Mouse (Mus musculus) cerebellum, postnatal 4 days (tissue): ENCODE results near the gene Gm10337.

Experiments
- DNase-seq, 2 experiments: peaks; one replicate each; pipeline ENCODE4 v3.0.0; 2022; ENCODE audit warnings: low spot score in 2 of 2, mixed read lengths in 1 of 2

Gene Gm10337

DNA sequence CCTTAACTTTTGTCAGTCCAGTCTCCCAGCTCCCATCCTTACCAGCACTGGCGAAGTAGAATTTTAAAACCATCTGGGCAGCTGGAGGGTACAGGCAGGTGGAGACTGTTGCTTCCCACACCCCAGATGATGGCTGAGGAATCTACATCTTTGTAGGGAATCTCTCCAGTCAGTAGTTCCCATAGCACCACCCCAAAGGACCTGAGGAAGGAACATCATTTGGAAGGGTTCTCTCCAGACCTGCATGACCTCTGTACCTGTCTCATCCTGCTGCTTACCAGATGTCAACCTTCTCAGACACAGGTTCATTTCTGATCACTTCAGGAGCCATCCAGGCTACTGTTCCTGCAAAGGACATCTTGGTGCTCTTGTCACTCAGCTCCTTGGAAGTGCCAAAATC lies at the start of gene Gm10337:
TSS of gene Gm10337 (plus strand) at position 276 of the 400 bp plus-strand sequence.
- no peak for DNase-seq

DNA sequence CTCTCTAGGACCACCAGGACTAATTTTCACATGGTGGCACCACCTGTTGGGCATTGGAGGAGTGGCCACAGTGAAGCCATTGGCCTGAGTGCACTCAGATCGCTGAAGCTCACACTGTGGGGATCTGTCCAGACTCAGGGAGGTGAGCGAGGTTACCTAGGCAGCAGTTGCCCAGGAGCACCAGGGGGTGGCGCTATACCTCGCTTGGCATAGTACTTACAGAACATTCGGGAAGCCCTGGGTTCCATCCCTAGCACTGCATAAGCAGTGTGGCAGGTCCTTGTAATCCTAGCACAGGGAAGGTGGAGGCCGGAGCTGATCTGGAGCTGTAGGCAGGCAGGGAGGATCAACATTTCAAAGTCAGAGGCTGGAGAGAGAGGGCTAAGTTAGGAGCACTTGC lies 47.5 kb upstream of the Gm10337 start:
- DNase-seq = no peak

DNA sequence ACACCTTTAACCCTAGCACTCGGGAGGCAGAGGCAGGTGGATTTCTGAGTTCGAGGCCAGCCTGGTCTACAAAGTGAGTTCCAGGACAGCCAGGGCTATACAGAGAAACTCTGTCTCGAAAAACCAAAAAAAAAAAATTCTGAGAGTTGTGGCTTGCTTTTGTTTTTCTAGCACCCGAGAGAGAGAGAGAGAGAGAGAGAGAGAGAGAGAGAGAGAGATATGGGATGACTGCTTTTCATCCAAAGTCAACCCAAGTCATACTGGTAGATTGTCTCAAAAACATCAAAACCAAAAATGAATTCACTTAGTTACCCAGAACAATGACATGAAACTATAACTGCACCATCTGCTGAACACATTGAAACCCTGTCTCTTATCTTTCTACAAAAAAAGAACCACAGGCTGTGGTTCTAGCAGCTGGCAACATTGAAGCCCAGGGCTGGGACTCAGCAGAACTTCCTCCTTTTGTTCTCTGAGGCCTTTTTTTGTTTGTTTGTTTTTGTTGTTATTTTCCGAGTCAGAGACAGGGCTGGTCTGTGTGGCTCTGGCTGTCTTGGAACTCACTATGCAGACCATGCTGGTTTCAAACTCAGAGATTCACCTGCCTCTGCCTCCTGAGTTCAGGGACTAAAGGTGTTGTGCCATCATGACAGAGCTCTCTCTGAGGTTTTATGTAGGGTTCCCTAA lies 45.3 kb upstream of the Gm10337 start:
- no peak for DNase-seq

DNA sequence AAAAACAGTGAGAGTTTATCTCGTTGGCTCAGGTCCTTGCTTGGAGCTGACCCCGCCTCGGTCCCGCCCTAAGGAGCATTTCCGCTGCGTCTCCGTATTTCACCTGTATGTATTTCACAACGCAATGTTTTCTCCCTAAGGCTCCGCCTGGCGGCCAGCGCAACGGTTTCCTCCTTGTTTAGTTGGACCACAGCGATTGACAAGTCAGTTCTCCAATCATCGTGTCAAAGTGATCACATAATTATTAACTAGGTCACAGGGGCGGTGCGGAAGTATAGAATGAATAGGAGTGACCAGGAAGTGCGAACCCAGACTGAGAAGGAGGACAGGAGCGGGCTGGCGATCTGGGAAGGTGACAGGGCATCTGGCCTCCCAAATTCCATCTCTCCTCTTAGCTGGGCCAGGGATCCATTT lies 44.6 kb upstream of the Gm10337 start, which contains the start of gene Prr13:
TSS of gene Prr13 (plus strand) at position 125 of the 414 bp plus-strand sequence.
- DNase-seq = peak; percentile 64 to 83

DNA sequence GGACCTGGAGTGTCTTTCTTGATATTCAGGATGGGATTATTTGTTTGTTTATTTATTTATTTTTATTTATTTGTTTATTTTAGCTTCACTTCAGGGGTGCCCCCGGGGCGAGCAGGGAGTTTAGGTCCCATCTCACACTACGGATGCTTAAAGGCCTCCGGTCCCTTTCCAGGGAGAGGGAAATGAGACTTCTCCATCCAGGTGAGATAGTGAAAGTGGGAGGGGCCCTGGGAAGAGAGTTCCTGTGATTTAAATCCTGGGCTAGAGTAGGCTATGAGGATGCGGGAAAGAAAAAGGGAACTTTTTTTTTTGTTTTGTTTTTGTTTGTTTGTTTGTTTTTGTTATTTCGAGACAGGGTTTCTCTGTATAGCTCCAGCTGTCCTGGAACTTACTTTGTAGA lies 44.1 kb upstream of the Gm10337 start:
- DNase-seq = no peak

DNA sequence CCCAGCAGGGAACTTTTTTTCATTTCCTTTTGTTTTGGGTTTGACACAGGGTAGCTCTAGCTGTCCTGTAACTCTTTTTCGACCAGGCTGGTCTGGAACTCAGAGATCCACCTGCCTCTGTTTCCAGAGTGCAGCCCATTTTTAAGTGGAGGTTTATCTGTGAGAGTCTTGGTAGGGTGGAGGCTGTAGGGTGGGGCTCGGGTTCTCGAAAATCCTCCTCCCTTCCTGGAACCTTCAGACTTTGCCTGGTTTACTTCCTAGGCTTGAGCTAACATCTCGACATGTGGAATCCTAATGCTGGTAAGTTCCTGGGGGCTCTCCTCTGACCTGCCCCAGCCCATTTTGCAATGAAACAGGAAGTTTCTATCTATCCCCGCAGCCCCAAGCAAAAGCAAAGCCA lies 43.7 kb upstream of the Gm10337 start:
- no peak for DNase-seq

DNA sequence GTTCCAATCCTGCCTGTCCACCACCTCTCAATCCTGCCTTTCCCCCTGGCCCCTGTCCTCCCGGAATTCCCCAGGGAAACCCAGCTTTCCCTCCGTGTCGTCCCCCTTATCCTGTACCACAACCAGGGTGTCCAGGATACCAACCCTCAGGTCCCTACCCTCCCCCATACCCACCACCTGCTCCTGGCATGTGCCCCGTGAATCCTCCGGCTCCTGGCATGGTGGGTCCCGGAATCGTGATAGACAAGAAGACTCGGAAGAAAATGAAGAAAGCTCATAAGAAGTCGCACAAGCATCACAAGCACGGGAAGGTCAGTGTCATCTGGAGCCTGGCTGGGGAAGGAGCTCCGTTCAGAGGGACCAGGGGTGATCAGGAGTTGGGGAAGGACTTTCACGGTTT lies 43.1 kb upstream of the Gm10337 start:
- DNase-seq = no peak

DNA sequence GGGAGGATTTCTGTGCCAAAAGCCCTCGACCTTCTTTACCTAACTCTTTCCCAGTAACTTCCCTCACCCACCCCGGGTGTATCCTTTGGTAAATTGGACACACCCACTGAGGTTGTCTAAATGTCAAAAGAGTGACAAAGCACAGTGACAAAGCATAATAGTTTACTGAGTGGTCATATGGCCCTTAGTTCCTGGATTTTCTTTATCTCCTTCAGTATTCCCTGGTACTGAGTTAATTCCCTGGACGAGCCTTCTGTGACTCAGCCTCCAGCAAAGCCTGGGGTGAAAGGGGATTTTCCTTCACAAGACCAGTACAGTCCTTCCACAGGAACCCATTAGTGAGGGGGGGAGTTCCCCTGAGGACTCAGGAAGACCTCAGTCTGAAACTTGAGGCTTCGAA lies 42.6 kb upstream of the Gm10337 start:
- no peak for DNase-seq

DNA sequence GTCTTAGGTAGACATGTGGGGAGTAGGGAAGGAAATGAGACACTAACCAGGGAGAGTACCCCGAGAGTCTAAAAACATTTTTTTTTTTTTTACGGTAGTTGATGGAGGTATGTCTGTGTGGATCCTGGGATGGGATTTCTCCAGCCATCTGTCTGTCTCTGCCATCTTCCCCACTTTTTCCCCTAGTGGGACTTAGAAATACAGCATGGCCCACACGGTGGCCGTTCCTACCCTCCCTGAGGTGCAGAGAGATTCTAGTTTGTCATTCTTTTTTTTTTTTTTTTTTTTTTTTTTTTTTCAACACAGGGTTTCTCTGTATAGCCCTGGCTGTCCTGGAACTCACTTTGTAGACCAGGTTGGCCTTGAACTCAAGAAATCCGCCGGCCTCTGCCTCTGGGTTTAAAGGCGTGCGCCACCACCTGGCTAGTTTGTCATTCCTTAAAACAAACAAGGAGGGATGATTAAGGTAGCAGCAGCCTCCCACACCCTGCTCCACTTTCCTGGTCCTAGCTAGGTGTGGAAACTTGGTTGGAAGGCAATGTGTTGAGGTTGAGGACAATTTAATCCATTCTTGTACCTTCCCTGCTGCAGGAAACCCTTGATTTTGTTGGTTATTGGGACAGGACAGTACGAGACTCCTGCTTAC lies 42.0 kb upstream of the Gm10337 start:
- no peak for DNase-seq

DNA sequence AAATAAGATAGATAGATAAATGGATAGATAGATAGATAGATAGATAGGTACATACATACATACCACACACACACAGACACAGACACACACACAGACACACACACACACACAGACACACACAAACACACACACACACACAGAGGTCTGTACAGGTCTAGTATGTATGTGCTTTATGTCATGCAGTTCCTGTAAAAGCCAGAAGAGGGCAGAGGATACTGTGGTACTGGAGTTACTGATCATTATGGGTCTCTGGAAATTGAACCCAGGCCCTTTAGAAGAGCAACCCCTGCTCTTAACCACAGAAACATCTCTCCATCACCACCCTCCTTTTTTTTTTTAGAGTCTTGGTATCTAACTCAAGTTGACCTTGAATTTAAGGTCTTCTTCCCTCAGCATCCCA lies 39.9 kb upstream of the Gm10337 start:
- no peak for DNase-seq

DNA sequence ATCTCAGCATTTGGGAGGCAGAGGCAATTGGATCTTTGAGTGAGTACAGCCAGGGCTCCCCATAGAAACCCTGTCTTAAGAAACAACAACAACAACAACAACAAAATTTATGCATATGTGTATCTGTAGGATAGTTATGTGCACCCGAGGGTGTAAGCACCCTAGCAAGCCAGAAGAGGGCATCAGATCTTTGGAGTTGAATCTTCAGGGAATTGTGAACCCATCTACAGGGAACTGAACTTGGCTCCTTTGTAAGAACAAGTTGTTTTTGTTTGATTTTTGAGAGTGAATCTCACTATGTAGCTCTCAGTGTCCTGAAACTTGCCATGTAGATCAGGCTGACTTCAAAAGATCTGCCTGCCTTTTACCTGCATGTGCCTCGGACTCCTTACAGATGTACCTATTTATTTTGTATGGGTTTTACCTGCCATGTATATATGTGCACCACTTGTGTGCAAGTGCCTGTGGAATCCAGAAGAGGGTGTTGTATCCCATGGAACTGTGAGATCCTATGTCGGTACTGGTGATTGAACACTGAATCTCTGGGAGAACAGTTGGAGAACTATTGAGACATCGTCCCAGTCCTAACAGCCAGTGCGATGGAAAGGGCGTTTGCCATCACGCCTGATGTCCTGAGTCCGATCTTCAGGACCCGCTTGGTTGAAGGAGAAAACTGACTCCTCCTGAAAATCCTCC lies 34.7 kb upstream of the Gm10337 start:
- DNase-seq = no peak

DNA sequence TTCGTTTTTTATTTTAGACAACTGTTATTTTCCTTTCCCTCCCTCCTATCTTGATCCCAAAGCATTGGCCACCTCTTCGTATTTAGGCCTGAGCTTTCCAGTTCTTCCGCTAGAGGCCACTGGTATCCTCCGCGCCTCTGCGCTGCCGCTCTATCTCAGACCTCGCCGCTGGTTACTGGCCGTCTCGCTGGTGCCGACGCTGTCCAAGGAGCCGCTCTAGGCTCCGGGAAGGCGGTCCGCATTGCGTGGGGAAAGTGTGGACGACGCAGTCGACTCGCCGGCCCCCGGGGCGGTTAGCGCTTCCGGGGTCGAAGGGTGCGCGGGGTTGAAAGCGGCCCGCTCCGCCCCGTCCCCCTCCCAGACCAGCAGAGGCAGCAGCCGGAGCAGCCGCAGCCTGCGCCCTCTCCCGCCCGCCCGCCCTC lies 33.3 kb upstream of the Gm10337 start, which contains the start of gene Pcbp2:
TSS of gene Pcbp2 (plus strand) at position 357 of the 422 bp plus-strand sequence.
- DNase-seq = peak; percentile 94 to 95

DNA sequence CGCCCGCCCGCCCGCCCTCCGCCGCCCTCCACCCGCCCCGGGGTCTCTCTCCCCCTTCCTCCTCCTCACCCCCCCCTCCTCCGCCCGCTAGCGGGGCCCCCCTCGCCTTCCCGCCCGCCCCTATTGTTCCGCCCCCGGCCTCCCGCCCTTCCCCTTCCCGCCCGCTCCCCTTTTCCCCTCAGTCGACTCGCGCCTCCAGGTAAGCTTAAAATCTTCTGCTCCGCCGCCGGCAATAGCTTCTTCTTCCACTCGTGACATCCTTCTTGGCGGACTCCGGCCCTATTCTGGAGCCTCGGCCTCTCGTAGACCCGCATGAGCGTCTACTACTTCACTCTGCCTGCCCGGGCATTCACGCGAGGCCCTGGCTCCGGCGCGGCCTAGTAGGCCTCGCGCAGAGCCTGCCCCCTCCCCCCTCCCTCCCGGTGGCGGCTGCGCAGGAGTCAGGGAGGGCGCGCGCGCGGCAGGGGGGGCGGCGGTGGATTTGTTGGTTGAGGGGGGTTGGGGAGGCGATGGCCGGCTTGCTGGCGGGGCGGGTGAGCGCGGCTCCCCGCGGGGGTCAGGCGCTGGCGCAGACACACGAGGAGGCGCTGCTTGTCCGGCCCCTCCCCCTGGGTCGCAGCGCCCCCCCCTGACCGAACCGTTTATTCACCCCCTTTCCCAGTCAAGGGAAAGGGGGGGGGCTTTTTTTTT lies 32.8 kb upstream of the Gm10337 start:
- DNase-seq = peak; percentile 68 to 91

DNA sequence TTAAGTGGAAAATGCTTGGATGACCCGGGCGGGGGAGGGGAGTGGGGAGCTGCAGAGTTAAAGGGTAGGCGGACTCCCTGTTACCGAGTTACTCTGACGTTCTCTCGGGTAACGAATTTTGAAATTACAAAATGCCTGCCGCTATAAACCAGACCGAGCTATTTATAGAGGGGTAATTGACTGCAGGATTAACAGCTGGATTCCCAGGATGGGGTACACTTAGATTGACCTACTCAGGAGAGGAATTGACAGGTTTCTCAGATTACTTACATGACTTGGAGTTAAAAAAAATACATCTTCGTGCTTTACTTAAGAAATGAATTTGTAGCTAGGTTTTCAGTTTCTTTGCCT lies 32.3 kb upstream of the Gm10337 start:
- no peak for DNase-seq

DNA sequence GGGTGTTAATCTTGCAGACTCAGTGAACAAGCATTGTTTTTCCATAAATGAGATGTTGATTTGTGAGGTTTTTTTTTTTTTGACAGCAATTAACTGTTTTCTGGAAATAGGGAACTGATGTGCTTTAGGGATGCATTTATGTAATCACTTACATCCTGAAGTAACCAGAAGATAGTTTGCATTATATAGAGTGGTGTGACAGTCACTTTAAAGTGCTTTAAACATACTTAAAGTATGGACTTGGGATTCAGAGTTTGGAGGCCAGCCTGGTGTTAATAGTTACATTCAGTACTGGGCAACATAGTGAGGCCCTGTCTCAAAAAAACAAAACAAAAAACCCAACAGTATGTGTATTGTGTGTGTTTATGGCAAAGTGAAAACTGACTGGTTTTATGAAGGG lies 31.8 kb upstream of the Gm10337 start:
- no peak for DNase-seq

DNA sequence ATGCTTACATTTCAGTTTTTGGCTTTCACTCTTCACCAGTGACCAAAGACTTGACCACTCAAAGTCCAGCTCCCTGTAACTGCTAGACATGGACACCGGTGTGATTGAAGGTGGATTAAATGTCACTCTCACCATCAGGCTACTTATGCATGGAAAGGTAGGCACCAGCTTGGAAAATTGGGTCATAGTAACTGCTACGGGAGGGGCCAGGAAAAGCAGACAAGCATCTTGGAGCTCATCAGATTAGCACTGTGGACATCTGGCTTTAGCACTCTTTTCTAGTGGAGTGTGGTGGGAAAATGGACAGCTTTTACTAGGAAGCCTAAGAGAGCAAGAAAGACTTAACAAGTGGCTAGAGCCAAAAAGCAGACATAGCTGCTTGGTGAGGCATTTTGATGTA lies 30.3 kb upstream of the Gm10337 start:
- no peak for DNase-seq

DNA sequence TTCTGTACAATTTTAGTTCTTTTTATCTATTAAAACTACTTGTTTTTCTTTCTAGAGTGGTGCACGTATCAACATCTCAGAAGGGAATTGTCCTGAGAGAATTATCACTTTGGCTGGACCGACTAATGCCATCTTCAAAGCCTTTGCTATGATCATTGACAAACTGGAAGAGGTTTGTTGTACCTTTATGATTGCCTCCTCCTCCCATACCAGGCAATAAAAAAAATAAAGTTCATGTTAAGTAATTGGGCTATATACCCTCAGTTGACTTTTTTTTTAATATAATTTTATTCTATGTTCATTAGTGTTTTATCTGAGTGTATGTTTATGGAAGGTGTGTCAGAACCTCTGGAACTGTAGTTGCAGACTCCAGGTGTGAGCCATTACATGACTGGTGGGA lies 29.0 kb upstream of the Gm10337 start:
- DNase-seq = no peak

DNA sequence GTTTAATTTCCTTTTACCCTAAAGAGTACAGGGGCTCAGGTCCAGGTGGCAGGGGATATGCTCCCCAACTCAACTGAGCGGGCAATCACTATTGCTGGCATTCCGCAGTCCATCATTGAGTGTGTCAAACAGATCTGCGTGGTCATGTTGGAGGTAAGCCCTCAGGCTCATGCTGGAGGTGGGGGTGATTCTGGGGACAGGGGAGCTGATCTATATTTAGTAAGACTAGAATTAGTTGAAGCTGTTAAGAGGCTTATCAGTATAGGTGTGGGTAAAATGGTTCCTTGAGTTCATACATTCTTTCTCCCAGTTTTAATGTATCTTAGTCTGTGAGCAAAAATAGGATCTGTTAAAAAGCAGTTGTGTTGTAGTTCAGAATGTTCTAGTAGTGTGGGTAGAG lies 20.4 kb upstream of the Gm10337 start:
- DNase-seq = no peak

DNA sequence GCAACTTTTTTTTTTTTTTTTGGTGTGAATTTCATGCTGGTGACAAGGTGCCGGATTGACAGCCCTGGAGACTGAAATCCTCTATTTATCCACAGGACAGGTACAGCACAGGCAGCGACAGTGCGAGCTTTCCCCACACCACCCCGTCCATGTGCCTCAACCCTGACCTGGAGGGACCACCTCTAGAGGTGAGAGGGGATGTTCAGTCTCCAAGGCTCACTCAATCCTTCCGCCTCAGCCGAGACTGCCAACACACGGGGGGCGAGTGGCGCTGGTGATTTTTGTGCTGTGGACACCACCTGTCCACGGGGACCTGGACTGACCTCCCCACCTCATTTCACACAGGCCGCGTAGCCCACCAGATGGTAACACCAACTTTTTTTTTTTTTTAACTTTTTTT lies 17.7 kb upstream of the Gm10337 start:
- no peak for DNase-seq

DNA sequence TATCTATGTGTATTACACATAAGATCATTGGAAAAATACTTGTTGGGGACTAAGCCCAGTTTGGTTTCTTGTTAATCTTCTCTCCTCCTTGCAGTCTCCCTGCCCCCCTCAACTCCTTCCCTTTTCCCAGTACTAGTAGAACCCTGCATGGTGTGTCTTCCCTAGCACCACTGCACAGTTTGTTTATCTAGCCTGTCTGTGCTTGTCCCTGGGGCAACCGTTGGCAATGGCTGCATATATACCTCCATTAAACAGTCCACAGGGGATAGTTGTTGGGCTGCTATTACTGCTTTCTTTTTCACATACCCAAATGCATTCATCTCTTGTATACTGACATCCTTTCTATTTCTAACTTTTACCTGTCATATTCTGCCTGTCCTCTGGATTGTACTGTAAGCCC lies 15.9 kb upstream of the Gm10337 start:
- no peak for DNase-seq

DNA sequence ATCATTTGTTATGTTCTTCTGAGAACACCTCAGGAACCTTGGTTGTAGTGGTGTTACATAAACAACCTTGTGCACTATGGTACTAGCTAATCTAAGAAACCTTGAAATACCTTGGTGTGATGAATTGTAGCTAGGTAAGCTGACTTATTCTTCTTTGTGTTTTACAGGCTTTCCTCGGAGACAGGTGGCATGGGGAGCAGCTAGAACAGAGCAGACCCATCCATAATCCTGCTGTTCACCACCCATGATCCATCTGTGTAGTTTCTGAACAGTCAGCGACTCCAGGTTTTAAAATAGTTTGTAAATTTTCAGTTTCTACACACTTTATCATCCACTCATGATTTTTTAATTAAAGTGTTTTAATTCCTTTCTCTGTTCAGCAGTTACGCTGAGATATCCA lies 5.2 kb upstream of the Gm10337 start:
- no peak for DNase-seq

DNA sequence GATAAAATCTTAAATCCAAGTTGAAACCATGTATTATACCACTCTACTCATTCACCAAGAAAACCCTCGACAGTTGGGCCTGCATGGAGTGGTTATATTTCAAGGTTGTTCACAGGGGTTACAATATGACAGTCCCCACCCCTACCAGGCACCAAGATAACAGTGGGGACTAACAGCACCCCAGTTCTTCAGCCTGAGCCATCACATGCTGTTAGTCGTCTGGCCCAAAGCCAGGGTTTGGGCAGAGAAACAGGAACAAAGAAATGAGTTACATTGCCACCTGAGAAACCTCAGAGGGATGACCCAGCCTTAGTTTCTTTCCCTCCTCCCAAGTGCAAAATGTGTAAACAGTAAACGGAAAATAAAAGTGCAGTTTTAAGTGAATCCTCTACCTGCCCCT lies 4.2 kb upstream of the Gm10337 start:
- DNase-seq = no peak
